Mouse (Mus musculus): Measurements from ENCODE around the gene 2700097O09Rik. TPM values are rescaled to one million over a fixed set of nuclear protein-coding genes. Genes with fewer than 3 reads are reported as not detected.
"Not testable (repeated sequence)": the region's sequence is repeated elsewhere in the genome, so short reads cannot be mapped to it uniquely, and the experiment has no call there.

Gene 2700097O09Rik
- polyA plus RNA-seq, 1 experiment from 2014 or later = 36.8 TPM

- Histone ChIP-seq H3K9me3 (ENCODE audit: control insufficient read depth, low read length) (0 out of 2 replicates have a peak, but pooled peaks cover 3% of the 10 kb centered on the region), H3K4me1 (replicated peaks; ENCODE audit: control insufficient read depth, insufficient read depth, low read length) (no peaks in the 10 kb centered on the region), H3K4me3 (ENCODE audit: low read depth, low read length) (no peak overlapping the region), H3K27ac (ENCODE audit: low read depth, low read length) (no peak overlapping the region), H3K27me3 (ENCODE audit: control insufficient read depth, insufficient read depth, low read length) (no peaks in the 10 kb centered on the region), H3K9ac (ENCODE audit: low read length) (no peak overlapping the region), H3K36me3 (ENCODE audit: control insufficient read depth, insufficient read depth, low read length) (no peaks in the 10 kb centered on the region), H3K4me2 (ENCODE audit: low read depth, low read length, severe bottlenecking) (no peak overlapping the region)
- 83% methylated on average over 5 of the region's 5 CpGs for WGBS
- DNase-seq (ENCODE audit: low spot score) (no peak), ATAC-seq (replicated peaks; ENCODE audit: low FRiP score) (no peak)
These were observed 76.1 kb downstream of the 2700097O09Rik start for GRCm38 (mm10) chr12:55003843-55004242.

GRCm38 (mm10) chr12:55002532-55002931 is 77.4 kb downstream of the 2700097O09Rik start:
- not testable (repeated sequence) for H3K9me3 ChIP-seq (ENCODE audit: control insufficient read depth, low read length); H3K4me2 ChIP-seq (ENCODE audit: low read depth, low read length, severe bottlenecking); H3K27me3 ChIP-seq (ENCODE audit: control insufficient read depth, insufficient read depth, low read length); H3K27ac ChIP-seq (ENCODE audit: low read depth, low read length); ATAC-seq (replicated peaks; ENCODE audit: low FRiP score); H3K4me3 ChIP-seq (ENCODE audit: low read depth, low read length); H3K36me3 ChIP-seq (ENCODE audit: control insufficient read depth, insufficient read depth, low read length); H3K4me1 ChIP-seq (replicated peaks; ENCODE audit: control insufficient read depth, insufficient read depth, low read length); DNase-seq (ENCODE audit: low spot score); H3K9ac ChIP-seq (ENCODE audit: low read length)
- WGBS = 92% methylated on average over 7 of the region's 7 CpGs

GRCm38 (mm10) chr12:54999016-54999690 is 80.8 kb downstream of the 2700097O09Rik start:
- Histone ChIP-seq H3K4me2 (ENCODE audit: low read depth, low read length, severe bottlenecking) (no peak overlapping the region), H3K9ac (ENCODE audit: low read length) (no peak overlapping the region), H3K9me3 (ENCODE audit: control insufficient read depth, low read length) (no peaks in the 10 kb centered on the region), H3K4me1 (replicated peaks; ENCODE audit: control insufficient read depth, insufficient read depth, low read length) (no peaks in the 10 kb centered on the region), H3K27me3 (ENCODE audit: control insufficient read depth, insufficient read depth, low read length) (no peaks in the 10 kb centered on the region), H3K27ac (ENCODE audit: low read depth, low read length) (no peak overlapping the region), H3K4me3 (ENCODE audit: low read depth, low read length) (no peak overlapping the region), H3K36me3 (ENCODE audit: control insufficient read depth, insufficient read depth, low read length) (no peaks in the 10 kb centered on the region)
- 83% methylated on average over 14 of the region's 14 CpGs for WGBS
- ATAC-seq (replicated peaks; ENCODE audit: low FRiP score) (no peak), DNase-seq (ENCODE audit: low spot score) (no peak)

GRCm38 (mm10) chr12:54998411-54998810 is 81.5 kb downstream of the 2700097O09Rik start:
- Histone ChIP-seq H3K4me2 (ENCODE audit: low read depth, low read length, severe bottlenecking) (no peak overlapping the region), H3K27me3 (ENCODE audit: control insufficient read depth, insufficient read depth, low read length) (no peaks in the 10 kb centered on the region), H3K4me3 (ENCODE audit: low read depth, low read length) (no peak overlapping the region), H3K36me3 (ENCODE audit: control insufficient read depth, insufficient read depth, low read length) (no peaks in the 10 kb centered on the region), H3K9ac (ENCODE audit: low read length) (no peak overlapping the region), H3K9me3 (ENCODE audit: control insufficient read depth, low read length) (no peaks in the 10 kb centered on the region), H3K27ac (ENCODE audit: low read depth, low read length) (no peak overlapping the region), H3K4me1 (replicated peaks; ENCODE audit: control insufficient read depth, insufficient read depth, low read length) (no peaks in the 10 kb centered on the region)
- DNase-seq (ENCODE audit: low spot score) (no peak), ATAC-seq (replicated peaks; ENCODE audit: low FRiP score) (no peak)
- 81% methylated on average over 5 of the region's 5 CpGs for WGBS

DNA sequence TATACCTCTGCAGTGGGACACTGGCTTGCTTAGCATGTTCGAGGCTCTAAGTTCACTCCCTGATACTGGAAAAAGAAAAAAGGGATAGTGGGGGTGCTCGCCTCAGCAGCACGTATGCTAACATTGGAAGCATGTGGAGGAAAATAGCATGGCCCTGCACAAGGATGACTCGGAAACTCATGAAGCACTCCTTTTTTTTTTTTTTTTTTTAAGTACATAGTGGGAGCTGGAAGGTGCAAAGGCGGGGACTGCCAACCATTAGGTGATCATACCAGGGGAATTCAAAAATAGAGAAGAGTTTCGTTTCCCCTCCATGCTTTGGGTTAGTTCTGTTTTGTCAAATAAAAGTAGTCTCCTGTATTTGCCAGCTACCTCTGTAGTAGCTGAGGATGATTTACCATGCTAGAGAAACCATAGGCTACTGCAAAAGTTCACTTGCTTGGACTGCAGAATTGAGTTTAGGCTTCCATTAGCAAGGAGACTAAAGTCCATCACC is 82.9 kb downstream of the 2700097O09Rik start:
- Histone ChIP-seq H3K27ac (ENCODE audit: low read depth, low read length) (no peak overlapping the region), H3K9ac (ENCODE audit: low read length) (no peak overlapping the region), H3K27me3 (ENCODE audit: control insufficient read depth, insufficient read depth, low read length) (no peaks in the 10 kb centered on the region), H3K36me3 (ENCODE audit: control insufficient read depth, insufficient read depth, low read length) (no peaks in the 10 kb centered on the region), H3K4me2 (ENCODE audit: low read depth, low read length, severe bottlenecking) (no peak overlapping the region), H3K4me3 (ENCODE audit: low read depth, low read length) (no peak overlapping the region), H3K4me1 (replicated peaks; ENCODE audit: control insufficient read depth, insufficient read depth, low read length) (no peaks in the 10 kb centered on the region), H3K9me3 (ENCODE audit: control insufficient read depth, low read length) (no peaks in the 10 kb centered on the region)
- DNase-seq (ENCODE audit: low spot score) (no peak), ATAC-seq (replicated peaks; ENCODE audit: low FRiP score) (no peak)
- WGBS = 88% methylated on average over 6 of the region's 6 CpGs

DNA sequence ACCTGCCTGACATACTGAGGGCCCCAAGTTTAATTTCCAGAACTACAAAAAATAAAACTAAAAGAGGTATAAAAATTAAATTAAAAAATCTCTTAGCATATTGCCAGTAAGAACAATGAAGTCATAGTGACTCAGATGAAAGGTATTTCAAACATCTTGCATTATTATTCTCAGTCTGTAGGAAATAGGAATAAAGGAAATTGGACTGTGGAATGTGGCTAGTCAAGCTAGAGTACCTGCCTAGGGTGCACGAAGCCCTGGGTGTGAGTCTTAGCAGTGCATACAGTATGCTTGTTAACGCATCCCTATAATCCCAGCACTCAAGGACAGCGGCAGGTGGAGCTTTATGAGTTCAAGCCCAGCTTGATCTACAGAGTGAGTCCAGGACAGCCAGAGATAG is 83.9 kb downstream of the 2700097O09Rik start:
- Histone ChIP-seq H3K27me3 (ENCODE audit: control insufficient read depth, insufficient read depth, low read length) (no peaks in the 10 kb centered on the region), H3K9me3 (ENCODE audit: control insufficient read depth, low read length) (no peaks in the 10 kb centered on the region), H3K36me3 (ENCODE audit: control insufficient read depth, insufficient read depth, low read length) (no peaks in the 10 kb centered on the region), H3K9ac (ENCODE audit: low read length) (no peak overlapping the region), H3K4me3 (ENCODE audit: low read depth, low read length) (no peak overlapping the region), H3K4me2 (ENCODE audit: low read depth, low read length, severe bottlenecking) (no peak overlapping the region), H3K4me1 (replicated peaks; ENCODE audit: control insufficient read depth, insufficient read depth, low read length) (no peaks in the 10 kb centered on the region), H3K27ac (ENCODE audit: low read depth, low read length) (no peak overlapping the region)
- WGBS = 71% methylated on average over 3 of the region's 3 CpGs
- no peak for ATAC-seq (replicated peaks; ENCODE audit: low FRiP score)
- DNase-seq (ENCODE audit: low spot score) = no peak

Other genes with a start within 250 kb of the 2700097O09Rik start
- gene Cfl2, start 217.2 kb downstream of the 2700097O09Rik start, polyA plus RNA-seq (2014; fragmentation: Nextera tagmentation; extraction: Ambion mirVana) = 270 and 280 TPM in 2 replicates
- not detected in 2 replicates for gene Gm20403, start 93.6 kb downstream of the 2700097O09Rik start, polyA plus RNA-seq (2014; fragmentation: Nextera tagmentation; extraction: Ambion mirVana)
- 41.1 and 41.7 TPM in 2 replicates for gene Baz1a, start 65.8 kb downstream of the 2700097O09Rik start, polyA plus RNA-seq (2014; fragmentation: Nextera tagmentation; extraction: Ambion mirVana)
- 156 and 181 TPM in 2 replicates for gene Srp54a, start 152 bp upstream of the 2700097O09Rik start, polyA plus RNA-seq (2014; fragmentation: Nextera tagmentation; extraction: Ambion mirVana)
- gene Fam177a, start 44.4 kb upstream of the 2700097O09Rik start, polyA plus RNA-seq (2014; fragmentation: Nextera tagmentation; extraction: Ambion mirVana) = 12.3 and 15.7 TPM in 2 replicates
- gene Srp54b, start 75.0 kb upstream of the 2700097O09Rik start, polyA plus RNA-seq (2014; fragmentation: Nextera tagmentation; extraction: Ambion mirVana) = 52.3 and 61.7 TPM in 2 replicates
- gene 1700047I17Rik2, start 119.5 kb upstream of the 2700097O09Rik start, polyA plus RNA-seq (2014; fragmentation: Nextera tagmentation; extraction: Ambion mirVana) = 0.64 and 3.6 TPM in 2 replicates
- 65.7 and 74.5 TPM in 2 replicates for gene Srp54c, start 150.1 kb upstream of the 2700097O09Rik start, polyA plus RNA-seq (2014; fragmentation: Nextera tagmentation; extraction: Ambion mirVana)
- 15.6 and 16.0 TPM in 2 replicates for gene 1110008L16Rik, start 219.5 kb upstream of the 2700097O09Rik start, polyA plus RNA-seq (2014; fragmentation: Nextera tagmentation; extraction: Ambion mirVana)
- 28.4 and 35.8 TPM in 2 replicates for gene Ppp2r3c, start 222.9 kb upstream of the 2700097O09Rik start, polyA plus RNA-seq (2014; fragmentation: Nextera tagmentation; extraction: Ambion mirVana)

Data from forebrain, embryonic 11.5 days (tissue).